25 mouse cellular contexts compared by ENCODE assay signal in the genomic region with DNA sequence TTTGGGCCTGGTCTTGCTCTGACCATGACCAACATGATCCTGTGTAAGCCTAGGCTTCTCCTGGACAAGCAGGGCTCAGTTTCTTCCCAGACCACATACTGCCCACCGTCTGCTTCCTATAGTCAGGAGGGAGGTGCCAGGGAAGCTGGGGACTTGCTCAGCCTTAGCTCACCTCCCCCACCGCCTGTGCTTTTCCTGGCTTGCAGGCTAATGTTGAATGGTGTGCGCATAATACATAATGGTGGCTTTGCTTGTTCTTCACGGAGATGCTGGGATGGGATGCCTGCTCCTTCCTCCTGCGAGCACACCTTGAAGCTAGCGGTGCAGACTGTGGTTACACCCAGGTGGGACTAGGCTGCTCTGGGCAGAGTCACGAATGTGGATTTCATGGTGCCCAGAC.
"Had no signal": no experiment of that assay in that cellular context is flagged by ENCODE, and none has a peak within 500 bp of the region (broad histone marks: within the 10 kb centered on the region; RNA-seq: fewer than 3 reads in every experiment).

No protein-coding gene starts in this region.

- H3K4me2 ChIP-seq: kidney, embryonic 15.5 days; limb, embryonic 12.5 days; limb, embryonic 15.5 days; liver, embryonic 11.5 days; lung, embryonic 14.5 days; midbrain, embryonic 15.5 days; neural tube, embryonic 12.5 days; neural tube, embryonic 15.5 days; stomach, embryonic 15.5 days had no signal

- ATAC-seq: liver, postnatal 0 days; lung, postnatal 0 days; midbrain, embryonic 15.5 days had no signal

- H3K27ac ChIP-seq: kidney, embryonic 15.5 days; left cerebral cortex, adult 2 months; limb, embryonic 12.5 days; limb, embryonic 15.5 days; liver, embryonic 14.5 days; macrophage; midbrain, embryonic 10.5 days; midbrain, embryonic 15.5 days; neural tube, embryonic 12.5 days; neural tube, embryonic 15.5 days; stomach, embryonic 15.5 days had no signal

- H3K4me1 ChIP-seq: megakaryocyte, embryonic 14.5 days; stomach, embryonic 15.5 days had no signal

- DNase-seq: kidney, adult 8-10 months; kidney, postnatal 10 days; kidney, postnatal 36 days; layer of hippocampus, postnatal 36 days; liver, postnatal 0 days; lung, embryonic 14.5 days; right cerebral cortex, adult 18-20 months; right cerebral cortex, postnatal 14 days; spleen, adult 18-20 months; thymus, adult 18-20 months; thymus, postnatal 36 days had no signal

- H3K36me3 ChIP-seq: kidney, embryonic 15.5 days; limb, embryonic 12.5 days; limb, embryonic 15.5 days; midbrain, embryonic 10.5 days; midbrain, embryonic 15.5 days; neural tube, embryonic 12.5 days; neural tube, embryonic 15.5 days; stomach, embryonic 15.5 days had no signal

- H3K9me3 ChIP-seq: kidney, embryonic 15.5 days; limb, embryonic 12.5 days; limb, embryonic 15.5 days; midbrain, embryonic 10.5 days; midbrain, embryonic 15.5 days; neural tube, embryonic 12.5 days; neural tube, embryonic 15.5 days; stomach, embryonic 15.5 days had no signal

- H3K27me3 ChIP-seq: kidney, embryonic 15.5 days; megakaryocyte, embryonic 14.5 days; midbrain, embryonic 15.5 days; neural tube, embryonic 15.5 days; stomach, embryonic 15.5 days had no signal

- H3K4me3 ChIP-seq: kidney, embryonic 15.5 days; left cerebral cortex, adult 2 months; limb, embryonic 12.5 days; limb, embryonic 15.5 days; megakaryocyte, embryonic 14.5 days; midbrain, embryonic 10.5 days; midbrain, embryonic 15.5 days; neural tube, embryonic 12.5 days; neural tube, embryonic 15.5 days; stomach, embryonic 15.5 days had no signal

- H3K9ac ChIP-seq: kidney, embryonic 15.5 days; limb, embryonic 12.5 days; limb, embryonic 15.5 days; liver, embryonic 14.5 days; liver, postnatal 0 days; lung, embryonic 14.5 days; midbrain, embryonic 15.5 days; neural tube, embryonic 12.5 days; neural tube, embryonic 15.5 days; stomach, embryonic 15.5 days had no signal
